Mouse (Mus musculus): ENCODE measurements around the gene Brd1.

DNA sequence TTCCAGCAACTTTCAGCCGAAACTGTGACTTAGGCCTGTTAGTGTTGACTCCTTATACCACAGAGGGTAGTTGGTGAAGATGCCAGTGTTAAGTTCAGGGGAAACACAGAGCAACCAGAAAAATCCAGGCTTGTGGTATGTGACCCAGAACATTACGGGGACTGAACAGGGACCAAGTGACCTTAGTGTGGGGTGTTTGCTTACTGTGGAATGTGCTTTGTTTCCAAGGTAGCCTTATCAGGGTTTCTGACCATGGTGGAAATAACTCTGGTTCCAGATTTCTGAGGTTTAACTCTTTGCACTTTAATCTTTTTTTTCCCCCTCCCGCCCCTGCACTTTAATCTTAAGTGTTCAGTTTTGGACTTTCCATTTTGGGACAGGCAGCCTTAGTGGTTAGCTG is 24.0 kb upstream of the Brd1 start:
- no peak for TF ChIP-seq CTCF (IDR thresholded peaks at IDR 0.05; ENCODE audit: borderline replicate concordance, insufficient read depth, low read depth, low read length)
- no peak for TF ChIP-seq POLR2A (IDR thresholded peaks at IDR 0.05; ENCODE audit: borderline replicate concordance, insufficient read depth, low read length)

Measured in cerebellum, adult 2 months (tissue).